Mouse (Mus musculus) midbrain, postnatal 0 days (tissue): ENCODE results near the gene Usp45. TPM values are rescaled to one million over a fixed set of nuclear protein-coding genes. Genes with fewer than 3 reads are reported as not detected.

Experiments used
- ATAC-seq: fragments of 200-750 bp; cut with Nextera tagmentation; 2 replicates; pipeline ENCODE4 v1.8.0; 2017; ENCODE audit warnings: moderate number of reproducible peaks, mild to moderate bottlenecking, moderate TSS enrichment, moderate library complexity; ENCODE audit not compliant: low FRiP score
- DNase-seq: peaks from one replicate; pipeline ENCODE4 v3.0.0-alpha.2; 2015; ENCODE audit warnings: low spot score
- H3K27ac ChIP-seq: fragments of 300-500 bp; sonication (generic); 2 replicates; pipeline ENCODE4 v1.5.1; 2014; ENCODE audit warnings: low read depth, mild to moderate bottlenecking, low read length, mixed read lengths
- H3K27me3 ChIP-seq: fragments of 300-500 bp; sonication (generic); 2 replicates; pipeline ENCODE4 v1.6.1; 2014; ENCODE audit warnings: low read length, control low read depth, mixed read lengths; ENCODE audit not compliant: insufficient read depth
- H3K36me3 ChIP-seq: fragments of 300-500 bp; sonication (generic); 2 replicates; pipeline ENCODE4 v1.6.1; 2014; ENCODE audit warnings: low read length, control low read depth, mixed read lengths; ENCODE audit not compliant: insufficient read depth
- H3K4me1 ChIP-seq: fragments of 300-500 bp; sonication (generic); 2 replicates; pipeline ENCODE4 v1.6.1; 2014; ENCODE audit warnings: mild to moderate bottlenecking, control low read depth, antibody characterized with exemption, low read length, mixed read lengths; ENCODE audit not compliant: insufficient read depth
- H3K4me2 ChIP-seq: fragments of 300-500 bp; sonication (generic); 2 replicates; pipeline ENCODE4 v1.6.1; 2014; ENCODE audit warnings: low read depth, mild to moderate bottlenecking, low read length, mixed read lengths; ENCODE audit not compliant: poor library complexity, severe bottlenecking
- H3K4me3 ChIP-seq: fragments of 300-500 bp; sonication (generic); 2 replicates; pipeline ENCODE4 v1.5.1; 2014; ENCODE audit warnings: low read depth, mild to moderate bottlenecking, low read length, moderate library complexity
- H3K9ac ChIP-seq: fragments of 300-500 bp; sonication (generic); replicated peaks from 2 replicates; pipeline ENCODE4 v1.6.1; 2014; ENCODE audit warnings: mild to moderate bottlenecking, low read length, moderate library complexity, mixed read lengths; ENCODE audit not compliant: poor library complexity, severe bottlenecking
- H3K9me3 ChIP-seq: fragments of 300-500 bp; sonication (generic); 2 replicates; pipeline ENCODE4 v1.6.1; 2016; ENCODE audit warnings: low read length, control low read depth
- CTCF ChIP-seq: IDR thresholded peaks from 2 replicates; pipeline ENCODE4 v1.5.1; 2016; ENCODE audit warnings: antibody characterized with exemption, mild to moderate bottlenecking
- WGBS: fragments of 180-500 bp; shearing (Covaris S2); extraction: QIAGEN DNeasy Blood & Tissue Kit; methylation state at CpG from one replicate; pipeline ENCODE4 v1.1.7; 2014; 5-methylcytosine and 5-hydroxymethylcytosine counted together
- polyA plus RNA-seq: library from polyadenylated mRNA; unstranded; fragments of >200 nt; fragmentation: Nextera tagmentation; extraction: Ambion mirVana; gene quantifications from 2 replicates; pipeline ENCODE4 v1.2.1, GENCODE M21; 2015
- total RNA-seq: library from RNA; depleted of rRNA; stranded (reverse); fragments of >200 nt; gene quantifications from 2 replicates; pipeline ENCODE4 v1.2.3, GENCODE M21; 2014; rRNA removed

Usp45 gene
- total and polyA plus RNA-seq, 2 experiments from 2014 or later = 4.7 to 8.5 TPM

GRCm38 (mm10) chr4:21879565-21880220, 112.7 kb downstream of the Usp45 start, which contains the start of gene Coq3:
Gene Coq3 (plus strand): TSS chr4:21879673.
- Histone ChIP-seq H3K4me3 (peak within 1 kb of the TSS; percentile 76), H3K36me3 (peaks cover 3% of the 10 kb centered on the region; the same call in 1 of the 2 replicates), H3K4me2 (peak within 1 kb of the TSS; percentile 63), H3K4me1 (no peaks in the 10 kb centered on the region), H3K27me3 (no peaks in the 10 kb centered on the region), H3K9me3 (no peaks in the 10 kb centered on the region), H3K9ac (peak within 1 kb of the TSS; percentile 84), H3K27ac (peak within 1 kb of the TSS; percentile 89)
- DNase-seq (peak; percentile 90), ATAC-seq (peak; percentile 90)
- WGBS = under 1% methylated on average over 50 of the region's 51 CpGs
- no peak for TF ChIP-seq CTCF

GRCm38 (mm10) chr4:21882806-21883205, 115.8 kb downstream of the Usp45 start:
- DNase-seq = no peak
- no peak for ATAC-seq

DNA sequence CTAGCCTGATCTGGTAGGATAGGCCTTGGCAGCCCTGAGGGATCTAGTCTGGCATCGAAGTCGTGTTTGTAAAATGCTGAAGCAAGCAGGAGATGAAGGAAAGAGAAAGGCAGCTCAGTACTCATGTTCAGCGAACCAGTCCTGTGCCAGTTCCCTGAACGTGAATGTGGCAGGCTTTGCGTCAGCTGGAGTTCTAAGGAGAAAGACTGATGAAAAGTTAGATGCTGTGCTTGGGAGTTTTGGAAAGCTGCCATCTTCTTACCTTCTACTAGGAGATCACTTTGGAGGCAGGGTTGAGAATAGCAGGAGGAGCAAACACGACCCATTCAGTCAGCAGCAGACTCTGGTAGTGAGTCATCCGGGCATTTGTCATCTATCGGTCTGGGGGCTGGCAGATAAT, 118.9 kb downstream of the Usp45 start:
- no peak overlapping the region for H3K27ac ChIP-seq
- no peaks in the 10 kb centered on the region for H3K36me3 ChIP-seq
- TF ChIP-seq CTCF = no peak
- H3K4me3 ChIP-seq = no peak overlapping the region
- ATAC-seq (no peak), DNase-seq (no peak)
- no peaks in the 10 kb centered on the region for H3K9me3 ChIP-seq
- 83% methylated on average over 8 of the region's 8 CpGs for WGBS
- no peaks in the 10 kb centered on the region for H3K4me1 ChIP-seq
- H3K9ac ChIP-seq = no peak overlapping the region
- H3K4me2 ChIP-seq = no peak overlapping the region
- H3K27me3 ChIP-seq = no peaks in the 10 kb centered on the region

More at GRCm38 (mm10) chr4:21882806-21883205, 115.8 kb downstream of the Usp45 start:
- Histone ChIP-seq H3K4me3 (no peak overlapping the region), H3K9me3 (no peaks in the 10 kb centered on the region), H3K4me1 (no peaks in the 10 kb centered on the region), H3K4me2 (no peak overlapping the region), H3K9ac (no peak overlapping the region), H3K27ac (no peak overlapping the region), H3K36me3 (no peaks in the 10 kb centered on the region), H3K27me3 (no peaks in the 10 kb centered on the region)
- no peak for TF ChIP-seq CTCF
- 95% methylated on average over 6 of the region's 6 CpGs for WGBS

Other genes with a start within 250 kb of the Usp45 start
- 0.76 and 2.7 TPM in 2 replicates for gene Prdm13, start 81.2 kb upstream of the Usp45 start, total RNA-seq
- 0.26 and 0.29 TPM in 2 replicates for gene Prdm13, start 81.2 kb upstream of the Usp45 start, polyA plus RNA-seq
- gene Ccnc, start 39.5 kb upstream of the Usp45 start, total RNA-seq = 29.2 and 39.1 TPM in 2 replicates
- 59.6 and 63.0 TPM in 2 replicates for gene Ccnc, start 39.5 kb upstream of the Usp45 start, polyA plus RNA-seq
- gene Tstd3, start 56 bp downstream of the Usp45 start, total RNA-seq = 15.6 and 19.2 TPM in 2 replicates
- gene Tstd3, start 56 bp downstream of the Usp45 start, polyA plus RNA-seq = 24.4 and 25.2 TPM in 2 replicates
- gene Pnisr, start 80.4 kb downstream of the Usp45 start, total RNA-seq = 61.2 and 137 TPM in 2 replicates
- gene Pnisr, start 80.4 kb downstream of the Usp45 start, polyA plus RNA-seq = 161 and 173 TPM in 2 replicates
- 11.3 and 13.9 TPM in 2 replicates for gene Coq3, start 112.5 kb downstream of the Usp45 start, total RNA-seq
- gene Coq3, start 112.5 kb downstream of the Usp45 start, polyA plus RNA-seq = 21.0 and 22.1 TPM in 2 replicates
- gene Faxc, start 164.2 kb downstream of the Usp45 start, total RNA-seq = 64.0 and 91.3 TPM in 2 replicates
- gene Faxc, start 164.2 kb downstream of the Usp45 start, polyA plus RNA-seq = 10.8 and 12.2 TPM in 2 replicates